Mouse (Mus musculus): ENCODE results near the gene Zfand4. TPM values are rescaled to one million over a fixed set of nuclear protein-coding genes. Genes with fewer than 3 reads are reported as not detected.

Gene Zfand4
- polyA plus RNA-seq, 1 experiment from 2014 or later, result 10.4 TPM

Other genes starting within 250 kb of the Zfand4 start
- gene Tmcc1, start 70.7 kb upstream of the Zfand4 start, polyA plus RNA-seq (2015; fragmentation: Nextera tagmentation; extraction: Ambion mirVana), result 33.8 and 35.7 TPM in 2 replicates
- 51.8 and 55.3 TPM in 2 replicates for gene Washc2, start 56.2 kb upstream of the Zfand4 start, polyA plus RNA-seq (2015; fragmentation: Nextera tagmentation; extraction: Ambion mirVana)
- gene March8, start 73.8 kb downstream of the Zfand4 start, polyA plus RNA-seq (2015; fragmentation: Nextera tagmentation; extraction: Ambion mirVana), result 40.7 and 49.3 TPM in 2 replicates
- 0.17 and 0.82 TPM in 2 replicates for gene Alox5, start 197.0 kb downstream of the Zfand4 start, polyA plus RNA-seq (2015; fragmentation: Nextera tagmentation; extraction: Ambion mirVana)
- not detected in 2 replicates for gene Olfr211, start 224.9 kb downstream of the Zfand4 start, polyA plus RNA-seq (2015; fragmentation: Nextera tagmentation; extraction: Ambion mirVana)
- not detected in 2 replicates for gene Olfr212, start 242.3 kb downstream of the Zfand4 start, polyA plus RNA-seq (2015; fragmentation: Nextera tagmentation; extraction: Ambion mirVana)